Mouse (Mus musculus) midbrain, embryonic 11.5 days (tissue): ENCODE measurements around the gene Hist1h2ag. TPM values are rescaled to one million over a fixed set of nuclear protein-coding genes. Genes with fewer than 3 reads are reported as not detected.
A peak's percentile ranks its signal among the peaks of the same experiment; 100 is the strongest.

Experiments used
- ATAC-seq: fragments of 200-750 bp; cut with Nextera tagmentation; 2 replicates; pipeline ENCODE4 v1.8.0; 2017; ENCODE audit warnings: moderate TSS enrichment, moderate library complexity; ENCODE audit not compliant: low FRiP score
- DNase-seq: peaks from one replicate; pipeline ENCODE4 v3.0.0; 2015; ENCODE audit warnings: low spot score; ENCODE audit errors: missing footprints
- H3K27ac ChIP-seq: fragments of 300-500 bp; sonication (generic); 2 replicates; pipeline ENCODE4 v1.5.1; 2014; ENCODE audit warnings: low read depth, low read length
- H3K27me3 ChIP-seq: fragments of 300-500 bp; sonication (generic); 2 replicates; pipeline ENCODE4 v1.6.1; 2014; ENCODE audit warnings: mild to moderate bottlenecking, low read length, moderate library complexity, mixed read lengths; ENCODE audit not compliant: control insufficient read depth, insufficient read depth
- H3K36me3 ChIP-seq: fragments of 300-500 bp; sonication (generic); 2 replicates; pipeline ENCODE4 v1.6.1; 2014; ENCODE audit warnings: mild to moderate bottlenecking, low read length, moderate library complexity, mixed read lengths; ENCODE audit not compliant: control insufficient read depth, insufficient read depth
- H3K4me1 ChIP-seq: fragments of 300-500 bp; sonication (generic); 2 replicates; pipeline ENCODE4 v1.6.1; 2014; ENCODE audit warnings: low read length; ENCODE audit not compliant: control insufficient read depth, insufficient read depth
- H3K4me2 ChIP-seq: fragments of 300-500 bp; sonication (generic); 2 replicates; pipeline ENCODE4 v1.6.1; 2014; ENCODE audit warnings: mild to moderate bottlenecking, moderate library complexity
- H3K4me3 ChIP-seq: fragments of 300-500 bp; sonication (generic); 2 replicates; pipeline ENCODE4 v1.5.1; 2014; ENCODE audit warnings: low read depth, low read length
- H3K9ac ChIP-seq: fragments of 300-500 bp; sonication (generic); 2 replicates; pipeline ENCODE4 v1.6.1; 2014; ENCODE audit warnings: low read length
- H3K9me3 ChIP-seq: fragments of 300-500 bp; sonication (generic); 2 replicates; pipeline ENCODE4 v1.6.1; 2016; ENCODE audit warnings: low read length; ENCODE audit not compliant: control insufficient read depth
- WGBS: fragments of 180-500 bp; shearing (Covaris S2); extraction: QIAGEN DNeasy Blood & Tissue Kit; methylation state at CpG from one replicate; pipeline ENCODE4 v1.1.7; 2014; 5-methylcytosine and 5-hydroxymethylcytosine counted together
- microRNA-seq: library from miRNA; unstranded; fragments of <30 nt; microRNA quantifications from one replicate; pipeline ENCODE4, GENCODE M21; 2017
- polyA plus RNA-seq: library from polyadenylated mRNA; unstranded; fragments of >200 nt; fragmentation: Nextera tagmentation; extraction: Ambion mirVana; gene quantifications from 2 replicates; pipeline ENCODE4 v1.2.1, GENCODE M21; 2014

The Hist1h2ag gene
- polyA plus RNA-seq, 1 experiment from 2014 or later: 70.6 TPM

GRCm38 (mm10) chr13:21996101-21996839, 46.5 kb downstream of the Hist1h2ag start:
- Histone ChIP-seq H3K9me3 (no peaks in the 10 kb centered on the region), H3K27ac (no peak overlapping the region), H3K27me3 (peaks cover 64% of the 10 kb centered on the region), H3K4me3 (peak overlapping the region; percentile 21), H3K4me1 (0 out of 2 replicates have a peak, but pooled peaks cover 3% of the 10 kb centered on the region), H3K4me2 (peak overlapping the region; percentile 52), H3K9ac (no peak overlapping the region), H3K36me3 (no peaks in the 10 kb centered on the region)
- peak; percentile 69; the same call in 1 of the 2 replicates for ATAC-seq
- WGBS: 1% methylated on average over 12 of the region's 12 CpGs
- DNase-seq: peak; percentile 97

- ATAC-seq: peak; percentile 67
- under 1% methylated on average over 21 of the region's 21 CpGs for WGBS
Measured at GRCm38 (mm10) chr13:21995331-21995914, 47.3 kb downstream of the Hist1h2ag start.

GRCm38 (mm10) chr13:21994896-21995295, 47.8 kb downstream of the Hist1h2ag start:
- H3K4me2 ChIP-seq: peak overlapping the region; percentile 52
- peaks cover 50% of the 10 kb centered on the region for H3K27me3 ChIP-seq
- no peaks in the 10 kb centered on the region for H3K9me3 ChIP-seq
- ATAC-seq (no peak), DNase-seq (no peak)
- H3K4me1 ChIP-seq: 0 out of 2 replicates have a peak, but pooled peaks cover 3% of the 10 kb centered on the region
- no peaks in the 10 kb centered on the region for H3K36me3 ChIP-seq
- 4% methylated on average over 8 of the region's 8 CpGs for WGBS
- H3K4me3 ChIP-seq: peak overlapping the region; percentile 30
- H3K27ac ChIP-seq: no peak overlapping the region
- no peak overlapping the region; the same call in 1 of the 2 replicates for H3K9ac ChIP-seq

More at GRCm38 (mm10) chr13:21995331-21995914, 47.3 kb downstream of the Hist1h2ag start:
- H3K9ac ChIP-seq: no peak overlapping the region; the same call in 1 of the 2 replicates
- H3K4me2 ChIP-seq: peak overlapping the region; percentile 52
- no peaks in the 10 kb centered on the region for H3K9me3 ChIP-seq
- H3K27ac ChIP-seq: no peak overlapping the region
- 0 out of 2 replicates have a peak, but pooled peaks cover 3% of the 10 kb centered on the region for H3K4me1 ChIP-seq
- peaks cover 56% of the 10 kb centered on the region for H3K27me3 ChIP-seq
- peak; percentile 96 for DNase-seq
- peak overlapping the region; percentile 30 for H3K4me3 ChIP-seq
- no peaks in the 10 kb centered on the region for H3K36me3 ChIP-seq

- DNase-seq (peak; percentile 95), ATAC-seq (no peak)
- Histone ChIP-seq H3K9me3 (no peaks in the 10 kb centered on the region), H3K4me1 (0 out of 2 replicates have a peak, but pooled peaks cover 3% of the 10 kb centered on the region), H3K9ac (no peak overlapping the region), H3K36me3 (no peaks in the 10 kb centered on the region), H3K4me2 (0 out of 2 replicates have a peak overlapping the region, but pooled peaks have one; percentile 8), H3K27ac (no peak overlapping the region), H3K27me3 (peaks cover 43% of the 10 kb centered on the region), H3K4me3 (no peak overlapping the region)
- 1% methylated on average over 22 of the region's 22 CpGs for WGBS
Measured at GRCm38 (mm10) chr13:21993957-21994738, 48.6 kb downstream of the Hist1h2ag start.

GRCm38 (mm10) chr13:21992550-21992949, 50.2 kb downstream of the Hist1h2ag start:
- Histone ChIP-seq H3K4me1 (0 out of 2 replicates have a peak, but pooled peaks cover 3% of the 10 kb centered on the region), H3K9ac (no peak overlapping the region), H3K27me3 (peaks cover 27% of the 10 kb centered on the region), H3K36me3 (no peaks in the 10 kb centered on the region), H3K9me3 (no peaks in the 10 kb centered on the region), H3K4me2 (no peak overlapping the region), H3K4me3 (no peak overlapping the region), H3K27ac (no peak overlapping the region)
- 91% methylated on average over 5 of the region's 5 CpGs for whole genome bisulfite sequencing
- DNase-seq: no peak
- ATAC-seq: no peak

Small RNAs within 50 kb of the gene (microRNA-seq; reads per million reads assigned to microRNA genes)
- not detected for gene Gm26300
- gene Gm44390: not detected
- not detected for gene Gm44486

Other genes with a start within 250 kb of the Hist1h2ag start
- gene Hist1h2bq, start 232.7 kb downstream of the Hist1h2ag start, polyA plus RNA-seq: 17.8 and 23.3 TPM in 2 replicates
- 1.7 TPM in 1 of 2 replicates, not detected in the other for gene Hist1h2ao, start 232.5 kb downstream of the Hist1h2ag start, polyA plus RNA-seq
- not detected in 2 replicates for gene Hist1h4m, start 231.2 kb downstream of the Hist1h2ag start, polyA plus RNA-seq
- gene Hist1h4n, start 210.7 kb downstream of the Hist1h2ag start, polyA plus RNA-seq: 10.3 and 12.0 TPM in 2 replicates
- gene Hist1h2ap, start 209.4 kb downstream of the Hist1h2ag start, polyA plus RNA-seq: 5,628 and 6,009 TPM in 2 replicates
- 17.8 and 23.1 TPM in 2 replicates for gene Hist1h2br, start 209.2 kb downstream of the Hist1h2ag start, polyA plus RNA-seq
- 26.7 and 27.9 TPM in 2 replicates for gene Zfp184, start 97.8 kb downstream of the Hist1h2ag start, polyA plus RNA-seq
- not detected in 2 replicates for gene Pom121l2, start 61.8 kb downstream of the Hist1h2ag start, polyA plus RNA-seq
- 0.10 and 0.37 TPM in 2 replicates for gene Prss16, start 33.2 kb downstream of the Hist1h2ag start, polyA plus RNA-seq
- 6.3 and 6.8 TPM in 2 replicates for gene Hist1h2ah, start 7.4 kb downstream of the Hist1h2ag start, polyA plus RNA-seq
- gene Hist1h2bk, start 7.1 kb downstream of the Hist1h2ag start, polyA plus RNA-seq: 9.9 and 11.3 TPM in 2 replicates
- 43.8 and 43.9 TPM in 2 replicates for gene Hist1h4i, start 1.6 kb downstream of the Hist1h2ag start, polyA plus RNA-seq
- gene Hist1h2bj, start 270 bp upstream of the Hist1h2ag start, polyA plus RNA-seq: 9.9 and 12.6 TPM in 2 replicates
- gene Vmn1r188, start 41.5 kb upstream of the Hist1h2ag start, polyA plus RNA-seq: not detected in 2 replicates
- not detected in 2 replicates for gene Vmn1r189, start 62.9 kb upstream of the Hist1h2ag start, polyA plus RNA-seq
- not detected in 2 replicates for gene Vmn1r191, start 141.0 kb upstream of the Hist1h2ag start, polyA plus RNA-seq
- gene Vmn1r192, start 148.2 kb upstream of the Hist1h2ag start, polyA plus RNA-seq: not detected in 2 replicates
- gene Vmn1r193, start 180.2 kb upstream of the Hist1h2ag start, polyA plus RNA-seq: not detected in 2 replicates
- not detected in 2 replicates for gene Vmn1r194, start 201.3 kb upstream of the Hist1h2ag start, polyA plus RNA-seq
- not detected in 2 replicates for gene Vmn1r195, start 227.6 kb upstream of the Hist1h2ag start, polyA plus RNA-seq
- not detected in 2 replicates for gene Vmn1r196, start 247.0 kb upstream of the Hist1h2ag start, polyA plus RNA-seq